Mouse (Mus musculus): Measurements from ENCODE around the gene Arntl. TPM values are rescaled to one million over a fixed set of nuclear protein-coding genes. Genes with fewer than 3 reads are reported as not detected.

The Arntl gene
- polyA plus RNA-seq, 2 experiments: 5.6 to 6.8 TPM

DNA sequence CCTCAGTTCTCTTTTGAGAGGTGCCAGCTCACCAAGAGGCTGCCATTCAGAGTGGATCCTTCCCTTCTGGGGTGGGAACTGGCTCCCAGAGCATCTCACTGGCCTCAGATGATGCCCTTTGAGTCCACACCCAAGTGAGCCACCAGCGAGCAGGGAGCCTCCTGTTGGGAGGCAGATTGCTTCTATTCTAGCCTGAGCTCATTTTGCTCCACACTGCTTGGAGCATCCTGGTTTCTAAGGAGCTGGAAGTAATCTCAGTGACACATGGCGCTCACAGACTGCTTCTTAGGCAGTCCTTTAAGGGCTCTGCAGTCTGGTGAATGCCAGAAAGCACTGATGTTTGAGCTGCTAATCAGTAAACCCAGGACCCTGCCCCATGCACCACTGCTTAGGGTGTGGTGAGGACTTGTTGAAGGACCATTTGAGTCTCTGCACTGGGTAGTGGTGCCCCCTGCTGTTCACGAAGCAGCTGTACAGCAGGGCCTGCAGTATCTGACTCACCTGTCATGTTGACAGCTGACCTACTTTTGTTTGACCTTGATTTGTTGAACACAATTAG, 43.2 kb downstream of the Arntl start:
- DNase-seq (ENCODE audit: low spot score) (no peak), ATAC-seq (ENCODE audit: low FRiP score, low read depth) (no peak)
- Histone ChIP-seq H3K36me3 (ENCODE audit: control insufficient read depth, insufficient read depth, low read length) (no peaks in the 10 kb centered on the region), H3K9me3 (ENCODE audit: control insufficient read depth, low read length) (no peaks in the 10 kb centered on the region), H3K27me3 (ENCODE audit: control insufficient read depth, insufficient read depth, low read length) (no peaks in the 10 kb centered on the region), H3K4me3 (replicated peaks; ENCODE audit: low read length) (no peak overlapping the region), H3K27ac (replicated peaks; ENCODE audit: low read depth, low read length) (no peak overlapping the region; the same call in 1 of the 2 replicates), H3K4me2 (replicated peaks; ENCODE audit: low read depth, low read length, severe bottlenecking) (no peak overlapping the region), H3K4me1 (ENCODE audit: control insufficient read depth, insufficient read depth, low read length) (peaks cover 14% of the 10 kb centered on the region), H3K9ac (ENCODE audit: low read depth, low read length, severe bottlenecking) (no peak overlapping the region)
- TF ChIP-seq POLR2A (IDR thresholded peaks at IDR 0.05; ENCODE audit: borderline replicate concordance, extremely low read depth, insufficient read depth, insufficient read length): no peak
- WGBS: 48% methylated on average over 3 of the region's 3 CpGs

DNA sequence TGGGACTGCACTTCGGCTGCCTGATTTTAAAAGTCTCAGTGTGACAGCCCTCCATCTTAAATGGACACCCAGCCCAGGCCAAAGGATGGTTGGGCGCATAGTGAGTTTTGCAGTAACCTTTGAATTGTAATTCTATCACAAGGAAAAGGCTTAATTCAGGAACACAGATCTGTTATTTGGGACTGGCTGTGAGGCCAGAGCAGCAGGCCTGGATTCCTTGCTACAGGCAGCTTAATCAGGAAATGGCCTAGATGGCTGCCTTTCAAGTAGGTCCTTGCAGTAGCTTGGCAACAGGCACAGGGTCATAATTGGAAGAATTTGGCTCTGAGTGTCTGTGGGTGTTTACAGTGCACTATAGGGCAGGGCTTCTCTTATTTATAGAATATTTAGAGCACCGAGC, 43.7 kb downstream of the Arntl start:
- no peaks in the 10 kb centered on the region for H3K9me3 ChIP-seq (ENCODE audit: control insufficient read depth, low read length)
- no peak overlapping the region for H3K4me2 ChIP-seq (replicated peaks; ENCODE audit: low read depth, low read length, severe bottlenecking)
- H3K9ac ChIP-seq (ENCODE audit: low read depth, low read length, severe bottlenecking): no peak overlapping the region
- WGBS: 57% methylated on average over 3 of the region's 3 CpGs
- no peak for ATAC-seq (ENCODE audit: low FRiP score, low read depth)
- no peaks in the 10 kb centered on the region for H3K36me3 ChIP-seq (ENCODE audit: control insufficient read depth, insufficient read depth, low read length)
- no peaks in the 10 kb centered on the region for H3K27me3 ChIP-seq (ENCODE audit: control insufficient read depth, insufficient read depth, low read length)
- no peak overlapping the region; the same call in 1 of the 2 replicates for H3K27ac ChIP-seq (replicated peaks; ENCODE audit: low read depth, low read length)
- DNase-seq (ENCODE audit: low spot score): peak; percentile 33
- no peak for TF ChIP-seq POLR2A (IDR thresholded peaks at IDR 0.05; ENCODE audit: borderline replicate concordance, extremely low read depth, insufficient read depth, insufficient read length)
- no peak overlapping the region for H3K4me3 ChIP-seq (replicated peaks; ENCODE audit: low read length)
- H3K4me1 ChIP-seq (ENCODE audit: control insufficient read depth, insufficient read depth, low read length): peaks cover 14% of the 10 kb centered on the region

- ATAC-seq (ENCODE audit: low FRiP score, low read depth) (no peak), DNase-seq (ENCODE audit: low spot score) (no peak)
- WGBS: 75% methylated on average over 6 of the region's 6 CpGs
- no peak overlapping the region for H3K9ac ChIP-seq (ENCODE audit: low read depth, low read length, severe bottlenecking)
- no peak overlapping the region for H3K27ac ChIP-seq (replicated peaks; ENCODE audit: low read depth, low read length)
- no peak overlapping the region for H3K4me3 ChIP-seq (replicated peaks; ENCODE audit: low read length)
- no peaks in the 10 kb centered on the region for H3K27me3 ChIP-seq (ENCODE audit: control insufficient read depth, insufficient read depth, low read length)
- no peak for TF ChIP-seq POLR2A (IDR thresholded peaks at IDR 0.05; ENCODE audit: borderline replicate concordance, extremely low read depth, insufficient read depth, insufficient read length)
- H3K36me3 ChIP-seq (ENCODE audit: control insufficient read depth, insufficient read depth, low read length): no peaks in the 10 kb centered on the region
- H3K4me2 ChIP-seq (replicated peaks; ENCODE audit: low read depth, low read length, severe bottlenecking): no peak overlapping the region
- no peaks in the 10 kb centered on the region for H3K9me3 ChIP-seq (ENCODE audit: control insufficient read depth, low read length)
- H3K4me1 ChIP-seq (ENCODE audit: control insufficient read depth, insufficient read depth, low read length): peaks cover 14% of the 10 kb centered on the region
Measured at GRCm38 (mm10) chr7:113251554-113251953, 44.3 kb downstream of the Arntl start.

GRCm38 (mm10) chr7:113253777-113254405, 46.6 kb downstream of the Arntl start:
- no peaks in the 10 kb centered on the region for H3K9me3 ChIP-seq (ENCODE audit: control insufficient read depth, low read length)
- H3K4me2 ChIP-seq (replicated peaks; ENCODE audit: low read depth, low read length, severe bottlenecking): no peak overlapping the region
- no peak overlapping the region for H3K4me3 ChIP-seq (replicated peaks; ENCODE audit: low read length)
- H3K27ac ChIP-seq (replicated peaks; ENCODE audit: low read depth, low read length): no peak overlapping the region
- TF ChIP-seq POLR2A (IDR thresholded peaks at IDR 0.05; ENCODE audit: borderline replicate concordance, extremely low read depth, insufficient read depth, insufficient read length): no peak
- ATAC-seq (ENCODE audit: low FRiP score, low read depth): no peak
- H3K9ac ChIP-seq (ENCODE audit: low read depth, low read length, severe bottlenecking): no peak overlapping the region
- H3K4me1 ChIP-seq (ENCODE audit: control insufficient read depth, insufficient read depth, low read length): peaks cover 14% of the 10 kb centered on the region
- WGBS: 91% methylated on average over 7 of the region's 7 CpGs
- H3K36me3 ChIP-seq (ENCODE audit: control insufficient read depth, insufficient read depth, low read length): no peaks in the 10 kb centered on the region
- DNase-seq (ENCODE audit: low spot score): no peak
- no peaks in the 10 kb centered on the region for H3K27me3 ChIP-seq (ENCODE audit: control insufficient read depth, insufficient read depth, low read length)

GRCm38 (mm10) chr7:113256046-113256445, 48.8 kb downstream of the Arntl start:
- no peaks in the 10 kb centered on the region for H3K9me3 ChIP-seq (ENCODE audit: control insufficient read depth, low read length)
- DNase-seq (ENCODE audit: low spot score): no peak
- H3K9ac ChIP-seq (ENCODE audit: low read depth, low read length, severe bottlenecking): no peak overlapping the region
- H3K4me2 ChIP-seq (replicated peaks; ENCODE audit: low read depth, low read length, severe bottlenecking): no peak overlapping the region
- no peaks in the 10 kb centered on the region for H3K27me3 ChIP-seq (ENCODE audit: control insufficient read depth, insufficient read depth, low read length)
- H3K36me3 ChIP-seq (ENCODE audit: control insufficient read depth, insufficient read depth, low read length): no peaks in the 10 kb centered on the region
- no peak overlapping the region for H3K27ac ChIP-seq (replicated peaks; ENCODE audit: low read depth, low read length)
- no peak overlapping the region for H3K4me3 ChIP-seq (replicated peaks; ENCODE audit: low read length)
- WGBS: 53% methylated on average over 4 of the region's 4 CpGs
- no peak for TF ChIP-seq POLR2A (IDR thresholded peaks at IDR 0.05; ENCODE audit: borderline replicate concordance, extremely low read depth, insufficient read depth, insufficient read length)
- no peak for ATAC-seq (ENCODE audit: low FRiP score, low read depth)
- peaks cover 5% of the 10 kb centered on the region for H3K4me1 ChIP-seq (ENCODE audit: control insufficient read depth, insufficient read depth, low read length)
